Mouse (Mus musculus) forebrain, embryonic 11.5 days (tissue): ENCODE results near the gene Dock8. TPM values are rescaled to one million over a fixed set of nuclear protein-coding genes. Genes with fewer than 3 reads are reported as not detected.

Experiments used
- ATAC-seq: fragments of 200-750 bp; cut with Nextera tagmentation; replicated peaks from 2 replicates; pipeline ENCODE4 v1.8.0; 2017; ENCODE audit warnings: moderate TSS enrichment; ENCODE audit not compliant: low FRiP score
- DNase-seq: peaks from one replicate; pipeline ENCODE4 v3.0.0-alpha.2; 2017; ENCODE audit warnings: low spot score
- H3K27ac ChIP-seq: fragments of 300-500 bp; sonication (generic); 2 replicates; pipeline ENCODE4 v1.5.1; 2014; ENCODE audit warnings: low read depth, low read length
- H3K27me3 ChIP-seq: fragments of 300-500 bp; sonication (generic); 2 replicates; pipeline ENCODE4 v1.6.1; 2014; ENCODE audit warnings: mild to moderate bottlenecking, low read length, mixed read lengths; ENCODE audit not compliant: control insufficient read depth, insufficient read depth
- H3K36me3 ChIP-seq: fragments of 300-500 bp; sonication (generic); 2 replicates; pipeline ENCODE4 v1.6.1; 2014; ENCODE audit warnings: mild to moderate bottlenecking, low read length, moderate library complexity, mixed read lengths; ENCODE audit not compliant: control insufficient read depth, insufficient read depth
- H3K4me1 ChIP-seq: fragments of 300-500 bp; sonication (generic); replicated peaks from 2 replicates; pipeline ENCODE4 v1.6.1; 2014; ENCODE audit warnings: low read length, mixed read lengths; ENCODE audit not compliant: control insufficient read depth, insufficient read depth
- H3K4me2 ChIP-seq: fragments of 300-500 bp; sonication (generic); 2 replicates; pipeline ENCODE4 v1.6.1; 2014; ENCODE audit warnings: low read depth, mild to moderate bottlenecking, low read length, moderate library complexity, mixed read lengths; ENCODE audit not compliant: severe bottlenecking
- H3K4me3 ChIP-seq: fragments of 300-500 bp; sonication (generic); 2 replicates; pipeline ENCODE4 v1.5.1; 2014; ENCODE audit warnings: low read depth, low read length
- H3K9ac ChIP-seq: fragments of 300-500 bp; sonication (generic); 2 replicates; pipeline ENCODE4 v1.6.1; 2014; ENCODE audit warnings: low read length
- H3K9me3 ChIP-seq: fragments of 300-500 bp; sonication (generic); 2 replicates; pipeline ENCODE4 v1.6.1; 2016; ENCODE audit warnings: low read length, mixed read lengths; ENCODE audit not compliant: control insufficient read depth
- WGBS: fragments of 180-500 bp; shearing (Covaris S2); extraction: QIAGEN DNeasy Blood & Tissue Kit; methylation state at CpG from one replicate; pipeline ENCODE4 v1.1.7; 2014; 5-methylcytosine and 5-hydroxymethylcytosine counted together
- polyA plus RNA-seq: library from polyadenylated mRNA; unstranded; fragments of >200 nt; fragmentation: Nextera tagmentation; extraction: Ambion mirVana; gene quantifications from 2 replicates; pipeline ENCODE4 v1.2.1, GENCODE M21; 2014

The Dock8 gene
- polyA plus RNA-seq, 1 experiment from 2014 or later = 1.3 TPM

DNA sequence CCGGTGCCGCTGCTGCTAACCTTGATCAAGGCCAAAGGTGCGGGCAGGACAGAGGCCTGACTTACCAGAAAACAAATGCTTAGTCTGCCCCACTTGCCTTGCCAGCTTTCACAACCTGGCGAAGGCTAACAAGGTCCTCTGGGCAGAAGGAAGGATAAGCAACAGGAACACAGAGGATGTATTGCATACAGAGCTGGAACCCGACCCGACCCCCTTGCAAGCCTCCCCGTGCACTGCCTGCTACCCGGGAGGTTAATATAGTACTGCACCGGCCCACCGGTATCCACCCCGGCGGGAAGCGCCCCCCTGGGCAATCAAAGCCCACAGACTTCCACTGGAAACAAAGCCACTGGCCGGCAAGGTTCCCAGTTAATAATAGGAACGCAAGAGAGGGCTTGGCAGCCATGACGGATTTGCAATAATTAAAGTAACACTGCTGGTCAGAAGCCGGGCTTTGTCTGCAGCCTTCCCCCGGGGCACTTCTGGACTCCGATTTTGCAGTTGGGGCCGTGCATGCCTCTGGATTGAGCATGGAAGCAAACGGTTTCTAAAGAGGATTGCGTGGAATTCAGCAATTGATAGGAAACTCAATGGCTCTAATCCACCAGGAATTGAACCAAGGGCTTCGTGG is 208.5 kb downstream of the Dock8 start:
- peak; percentile 46 for ATAC-seq
- Histone ChIP-seq H3K27ac (no peak overlapping the region), H3K4me2 (peak overlapping the region; percentile 46), H3K36me3 (no peaks in the 10 kb centered on the region), H3K4me1 (peaks cover 12% of the 10 kb centered on the region; the same call in 1 of the 2 replicates), H3K9ac (peak overlapping the region; percentile 50), H3K9me3 (no peaks in the 10 kb centered on the region; the same call in 1 of the 2 replicates), H3K4me3 (peak overlapping the region; percentile 2; the same call in 1 of the 2 replicates), H3K27me3 (peaks cover 5% of the 10 kb centered on the region; the same call in 1 of the 2 replicates)
- DNase-seq = peak; percentile 72
- 5% methylated on average over 23 of the region's 23 CpGs for WGBS

DNA sequence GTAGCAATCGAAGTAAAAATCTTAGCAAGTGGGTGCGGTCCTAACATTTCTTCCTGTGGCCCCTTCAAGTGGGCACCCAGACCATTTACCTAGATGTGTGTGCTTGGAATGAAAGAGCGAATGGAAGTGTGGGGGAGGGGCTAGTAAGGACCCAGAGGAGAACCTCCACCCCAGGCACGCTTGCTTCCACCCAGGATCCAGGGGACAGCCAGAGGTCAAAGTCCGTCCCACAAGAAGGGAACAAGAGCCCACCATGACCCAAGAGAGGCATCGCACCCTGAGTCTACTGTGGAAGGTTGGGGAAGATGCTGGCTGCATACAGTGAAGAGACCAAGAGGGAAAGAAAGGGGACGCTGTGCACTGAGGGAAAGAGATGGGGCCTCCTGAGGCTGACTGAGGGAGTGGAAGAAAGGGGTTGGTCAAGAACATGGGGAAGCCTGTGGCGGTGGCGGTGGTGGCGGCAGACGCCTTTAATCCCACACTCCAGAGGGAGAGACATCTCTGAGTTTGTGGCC is 209.3 kb downstream of the Dock8 start:
- H3K27ac ChIP-seq = no peak overlapping the region
- peaks cover 5% of the 10 kb centered on the region; the same call in 1 of the 2 replicates for H3K27me3 ChIP-seq
- H3K4me1 ChIP-seq = peaks cover 12% of the 10 kb centered on the region; the same call in 1 of the 2 replicates
- WGBS = 53% methylated on average over 11 of the region's 11 CpGs
- H3K4me2 ChIP-seq = no peak overlapping the region
- DNase-seq = no peak
- no peak overlapping the region for H3K9ac ChIP-seq
- no peak for ATAC-seq
- H3K36me3 ChIP-seq = no peaks in the 10 kb centered on the region
- H3K9me3 ChIP-seq = no peaks in the 10 kb centered on the region; the same call in 1 of the 2 replicates
- no peak overlapping the region for H3K4me3 ChIP-seq

DNA sequence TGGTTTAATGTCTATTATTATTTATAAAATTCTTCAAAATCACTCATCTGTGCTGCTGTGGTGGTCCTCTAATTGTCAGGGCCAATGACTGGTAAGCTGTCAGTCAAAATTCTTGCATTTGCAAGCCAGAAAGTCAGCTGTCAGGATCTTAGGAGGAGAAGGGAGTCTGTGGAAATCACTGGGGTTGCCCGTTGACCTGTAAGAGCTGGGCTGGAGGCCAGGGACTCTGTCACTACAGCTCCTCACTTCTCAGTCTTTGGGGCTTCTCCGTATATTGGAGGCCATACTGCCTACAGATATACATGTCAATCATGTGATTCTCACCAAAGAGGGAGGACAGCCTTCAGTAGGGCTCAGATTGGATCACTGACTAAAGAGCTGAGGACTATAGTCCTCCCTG is 221.3 kb downstream of the Dock8 start:
- H3K27ac ChIP-seq = no peak overlapping the region
- no peak overlapping the region for H3K9ac ChIP-seq
- 94% methylated on average over 2 of the region's 2 CpGs for WGBS
- H3K36me3 ChIP-seq = no peaks in the 10 kb centered on the region
- H3K27me3 ChIP-seq = no peaks in the 10 kb centered on the region
- ATAC-seq (no peak), DNase-seq (no peak)
- H3K4me1 ChIP-seq = no peaks in the 10 kb centered on the region
- H3K9me3 ChIP-seq = no peaks in the 10 kb centered on the region
- no peak overlapping the region for H3K4me2 ChIP-seq
- no peak overlapping the region for H3K4me3 ChIP-seq

DNA sequence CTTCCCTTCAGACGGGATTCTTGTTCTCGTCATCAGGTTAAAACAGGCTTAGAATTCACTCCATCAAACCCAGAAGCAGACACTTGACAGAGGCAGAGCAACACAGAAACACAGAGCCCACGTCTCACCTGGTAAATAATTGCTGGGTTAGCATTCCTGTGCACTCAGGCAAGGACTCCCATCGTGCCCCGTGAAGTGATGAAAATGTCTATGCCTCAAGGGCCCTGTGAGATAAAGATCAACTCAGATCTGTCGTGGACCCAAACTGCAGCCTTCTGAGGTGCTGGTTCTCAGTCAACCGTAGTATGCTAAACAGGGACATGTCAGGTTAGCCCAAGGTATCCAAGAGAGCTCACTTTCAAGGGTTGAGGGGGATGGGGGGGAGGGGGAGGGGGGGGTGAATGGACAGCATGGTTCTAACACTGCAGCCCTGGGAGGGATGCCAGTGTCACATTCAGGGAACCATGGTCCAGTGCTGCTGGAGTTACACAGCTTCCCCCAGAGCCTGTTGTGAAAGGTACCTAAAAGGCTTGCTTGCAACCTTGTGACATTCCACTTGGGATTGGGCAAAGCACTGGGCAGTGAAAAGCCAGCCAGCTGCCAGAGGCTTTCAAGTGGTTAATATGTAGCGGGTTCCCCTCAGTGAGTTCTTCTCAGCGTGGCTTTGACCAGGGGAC is 222.8 kb downstream of the Dock8 start:
- Histone ChIP-seq H3K4me2 (no peak overlapping the region), H3K27me3 (no peaks in the 10 kb centered on the region), H3K9ac (no peak overlapping the region), H3K9me3 (no peaks in the 10 kb centered on the region), H3K4me1 (no peaks in the 10 kb centered on the region), H3K36me3 (no peaks in the 10 kb centered on the region), H3K4me3 (no peak overlapping the region), H3K27ac (no peak overlapping the region)
- no peak for ATAC-seq
- 71% methylated on average over 9 of the region's 9 CpGs for WGBS
- no peak for DNase-seq

DNA sequence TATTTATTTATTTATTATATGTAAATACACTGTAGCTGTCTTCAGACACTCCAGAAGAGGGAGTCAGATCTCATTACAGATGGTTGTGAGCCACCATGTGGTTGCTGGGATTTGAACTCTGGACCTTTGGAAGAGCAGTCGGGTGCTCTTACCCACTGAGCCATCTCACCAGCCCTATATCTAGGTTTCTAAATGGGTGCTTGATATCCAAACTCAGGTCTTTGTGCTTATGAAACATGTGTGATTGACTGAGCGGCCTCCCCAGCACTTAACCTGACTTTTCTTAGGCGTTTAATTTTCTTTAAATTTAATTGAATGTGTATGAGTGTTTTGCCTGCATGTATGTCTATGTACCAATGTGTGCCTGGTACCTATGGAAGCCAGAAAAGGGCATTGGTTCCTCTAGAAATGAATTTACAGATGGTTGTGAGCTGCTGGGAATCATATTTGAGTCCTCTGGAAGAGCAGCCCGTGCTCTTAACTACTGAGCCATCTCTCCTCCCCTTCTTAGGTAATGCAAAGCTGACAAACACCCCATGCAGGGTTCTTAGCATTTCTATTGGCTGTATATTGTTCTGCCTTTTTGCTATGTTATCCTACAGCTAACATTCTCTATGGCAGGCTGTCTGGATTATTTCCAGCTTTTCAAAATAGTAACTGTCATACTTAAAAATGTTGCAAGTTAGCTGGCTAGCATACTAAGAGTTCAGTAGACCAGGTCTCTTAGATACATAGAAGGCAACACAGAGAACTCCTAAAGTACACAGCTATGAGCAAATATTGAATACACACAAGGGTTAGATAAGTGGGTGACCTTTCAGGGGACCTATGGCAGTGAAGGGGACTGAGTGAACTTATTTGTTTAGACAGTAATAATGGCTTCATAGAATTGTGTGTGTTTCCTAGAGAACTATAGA is 231.0 kb downstream of the Dock8 start:
- no peak overlapping the region for H3K9ac ChIP-seq
- no peak overlapping the region for H3K4me2 ChIP-seq
- H3K9me3 ChIP-seq = no peaks in the 10 kb centered on the region
- WGBS = 77% methylated on average over 4 of the region's 4 CpGs
- no peak for DNase-seq
- no peak for ATAC-seq
- no peaks in the 10 kb centered on the region for H3K4me1 ChIP-seq
- H3K4me3 ChIP-seq = no peak overlapping the region
- H3K36me3 ChIP-seq = no peaks in the 10 kb centered on the region
- no peaks in the 10 kb centered on the region for H3K27me3 ChIP-seq
- no peak overlapping the region for H3K27ac ChIP-seq

DNA sequence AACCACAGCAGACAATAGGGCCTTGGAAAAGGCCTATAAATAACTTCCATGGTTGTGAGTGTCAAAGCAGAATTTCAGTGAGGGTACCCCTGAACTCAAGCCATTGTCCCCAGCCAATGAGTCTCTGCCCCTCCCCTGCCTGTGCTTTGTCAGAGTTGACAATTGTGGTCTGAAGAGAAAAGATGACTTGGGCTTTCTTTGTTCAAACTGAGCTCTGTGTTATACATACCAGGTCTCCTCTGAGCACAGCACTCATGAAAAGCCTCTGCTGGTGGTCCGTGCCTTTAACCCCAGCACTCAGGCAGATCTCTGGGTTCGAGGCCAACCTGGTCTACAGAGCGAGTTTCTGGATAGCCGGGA is 231.6 kb downstream of the Dock8 start:
- no peak for ATAC-seq
- Histone ChIP-seq H3K4me3 (no peak overlapping the region), H3K4me1 (no peaks in the 10 kb centered on the region), H3K9ac (no peak overlapping the region), H3K36me3 (no peaks in the 10 kb centered on the region), H3K27ac (no peak overlapping the region), H3K4me2 (no peak overlapping the region), H3K9me3 (no peaks in the 10 kb centered on the region), H3K27me3 (peaks cover under 1% of the 10 kb centered on the region)
- DNase-seq = no peak
- 57% methylated on average over 4 of the region's 4 CpGs for WGBS

DNA sequence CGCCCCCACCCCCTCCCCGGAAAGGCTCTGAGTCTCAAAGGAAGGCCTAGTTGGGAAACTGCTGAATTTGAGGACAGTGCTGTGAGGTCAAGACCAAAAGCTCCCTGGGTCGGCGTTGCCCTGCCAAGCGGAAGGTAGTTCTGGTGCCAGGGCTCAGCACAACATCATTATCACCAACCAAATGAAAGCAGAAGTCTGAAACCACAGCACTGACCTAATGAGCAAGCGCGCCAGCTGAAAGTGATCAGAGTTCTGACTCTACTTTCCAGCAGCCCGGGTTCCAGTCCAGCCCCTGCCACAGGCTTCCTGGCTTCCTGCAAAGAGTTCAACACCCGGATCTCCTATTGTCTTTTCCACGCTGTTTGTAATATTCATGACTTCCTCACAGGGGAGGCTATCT is 232.7 kb downstream of the Dock8 start:
- no peak for DNase-seq
- ATAC-seq = no peak
- Histone ChIP-seq H3K4me2 (no peak overlapping the region), H3K4me3 (no peak overlapping the region), H3K9ac (no peak overlapping the region), H3K4me1 (no peaks in the 10 kb centered on the region; the same call in 1 of the 2 replicates), H3K27ac (no peak overlapping the region), H3K36me3 (no peaks in the 10 kb centered on the region), H3K27me3 (peaks cover 3% of the 10 kb centered on the region), H3K9me3 (no peaks in the 10 kb centered on the region)
- WGBS = 69% methylated on average over 10 of the region's 10 CpGs
